Mouse (Mus musculus): ENCODE data around the gene Tedc2.

Gene Tedc2

DNA sequence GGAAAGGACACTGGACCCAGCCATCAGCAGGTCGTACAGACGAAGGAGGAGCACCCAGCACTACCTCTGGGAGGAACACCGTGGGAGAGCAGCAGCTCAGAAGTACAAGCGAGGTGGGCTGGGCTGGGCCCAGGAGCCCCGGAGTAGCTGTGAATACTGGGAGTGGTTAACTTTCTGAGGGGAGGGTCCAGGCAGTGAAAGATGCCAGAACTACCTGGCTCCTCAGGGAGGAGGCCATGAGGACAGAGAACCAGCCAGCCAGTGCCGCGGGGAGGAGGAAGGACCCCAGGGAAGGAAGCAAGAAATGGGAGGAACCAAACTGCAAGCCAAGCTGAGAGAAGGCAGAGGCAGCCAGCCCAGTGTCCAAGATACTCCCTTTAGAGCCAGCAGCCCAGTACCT is 7.3 kb upstream of the Tedc2 start:
- POLR2A ChIA-PET, result interaction anchor here in 2 of 4 experiments (0.6 to 17.7 kb wide), 20 partner anchors 5 to 199 kb away, joined by 3 to 211 read pairs (median 4); partner anchors contain the start of genes Amdhd2 (in 2 of the 2), Ccnf (in 2 of the 2) and Tedc2 (in 1 of the 2)
- CTCF ChIA-PET, result interaction anchor here in 3 of 4 experiments (0.5 to 0.6 kb wide), 3 partner anchors 24 to 205 kb away, joined by 3 to 7 read pairs (median 4); no protein-coding TSS in a partner anchor

DNA sequence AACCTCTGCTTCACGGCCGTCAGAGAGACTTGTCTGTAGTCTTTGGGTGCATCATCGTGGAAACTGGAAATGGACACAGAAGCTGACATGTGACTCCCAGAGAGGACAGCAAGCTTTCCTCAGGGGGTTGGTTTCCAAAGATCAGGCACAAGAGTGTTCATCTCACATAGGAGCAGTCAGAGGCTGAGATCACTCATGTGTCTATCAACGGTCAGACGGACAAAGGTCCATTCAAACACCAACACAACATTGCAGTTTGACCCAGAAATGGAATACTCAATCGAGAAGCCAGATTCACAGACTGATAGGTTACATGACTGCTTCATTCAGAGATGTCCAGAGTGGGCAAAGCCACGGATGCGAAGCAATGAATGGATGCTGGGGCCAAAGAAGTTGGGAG is 6.1 kb upstream of the Tedc2 start:
- ChIA-PET POLR2A (interaction anchor here in 2 of 4 experiments (0.9 to 12.4 kb wide), 7 partner anchors 10 to 57 kb away, joined by 4 to 342 read pairs (median 32); partner anchors contain the start of genes Ccnf (in 2 of the 2), Atp6v0c (in 1 of the 2), Ntn3 (in 1 of the 2) and Tbc1d24 (in 1 of the 2)), CTCF (interaction anchor here in 1 of 4 experiments (0.6 kb wide), 1 partner anchor 220 kb away, joined by 3 read pairs; no protein-coding TSS in a partner anchor)

DNA sequence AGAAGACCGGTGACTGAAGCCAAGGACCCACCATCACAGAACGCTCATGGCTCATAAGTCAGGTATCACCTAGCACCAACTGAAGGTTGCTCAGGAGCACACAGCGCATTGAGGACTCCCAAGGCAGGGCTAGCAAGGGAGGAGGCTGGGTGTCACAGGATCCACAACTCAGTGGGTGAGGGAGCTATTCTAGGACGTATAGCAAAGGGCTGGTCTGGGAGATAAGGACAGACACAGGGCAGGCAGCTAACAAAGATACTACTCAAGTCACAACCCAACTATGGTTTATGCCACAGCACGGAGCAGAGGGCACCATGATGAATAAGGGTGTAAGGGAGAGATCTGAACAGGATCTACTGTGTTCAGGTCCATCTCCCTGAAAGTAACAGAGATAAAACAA is 5.2 kb upstream of the Tedc2 start:
- CTCF ChIA-PET, result interaction anchor here in 1 of 4 experiments (1.2 kb wide), 1 partner anchor 53 kb away, joined by 4 read pairs; no protein-coding TSS in a partner anchor
- POLR2A ChIA-PET, result interaction anchor here in 3 of 4 experiments (0.5 to 12.4 kb wide), 14 partner anchors 11 to 302 kb away, joined by 3 to 342 read pairs (median 4); partner anchors contain the start of genes Atp6v0c (in 2 of the 3), Ccnf (in 2 of the 3), Ntn3 (in 1 of the 3) and Tbc1d24 (in 1 of the 3)

DNA sequence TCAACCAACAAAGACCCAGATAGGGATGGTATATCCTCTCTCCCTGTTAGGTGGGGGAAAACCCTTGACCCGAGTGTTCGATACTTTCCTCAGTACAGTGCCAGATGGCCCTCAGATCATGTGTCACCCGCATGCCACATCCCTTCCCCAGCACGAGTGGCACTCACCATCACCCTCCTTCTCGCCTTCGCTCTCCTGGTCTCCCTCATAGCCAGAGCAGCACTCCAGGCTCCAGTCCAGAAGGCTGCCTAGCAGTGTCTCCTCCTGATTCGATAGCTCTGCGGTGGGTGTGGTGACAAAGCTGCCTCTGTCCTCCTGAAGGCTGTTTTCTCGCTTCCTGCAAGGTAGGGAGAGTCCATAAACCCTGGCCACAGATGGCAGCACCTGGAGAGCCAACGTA is 4.1 kb upstream of the Tedc2 start:
- ChIA-PET POLR2A (interaction anchor here in 3 of 4 experiments (0.6 to 12.4 kb wide), 15 partner anchors 8 to 203 kb away, joined by 3 to 342 read pairs (median 32); partner anchors contain the start of genes Ccnf (in 3 of the 3), Ntn3 (in 2 of the 3), Amdhd2 (in 1 of the 3) and Atp6v0c (in 1 of the 3)), CTCF (interaction anchor here in 1 of 4 experiments (1.2 kb wide), 1 partner anchor 51 kb away, joined by 4 read pairs; no protein-coding TSS in a partner anchor)

DNA sequence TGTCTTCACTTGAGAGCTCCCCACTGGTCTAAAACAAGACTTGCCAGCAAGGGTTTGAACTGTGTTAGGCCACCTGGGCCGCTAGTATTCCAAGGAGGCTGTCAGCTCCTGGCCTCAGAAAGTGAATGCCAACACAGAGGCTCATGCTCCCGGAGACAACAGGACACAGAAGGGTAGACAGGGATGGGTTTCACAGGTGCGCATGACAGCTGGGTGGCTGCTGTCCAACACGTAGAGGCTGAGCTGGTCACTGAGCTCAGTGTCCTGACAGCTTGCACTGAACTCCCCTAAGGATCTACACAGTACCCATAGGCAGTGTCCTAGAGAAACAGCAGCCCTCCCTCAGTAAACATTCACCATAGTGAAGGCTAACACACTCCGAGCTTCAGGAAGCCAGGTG is 2.9 kb upstream of the Tedc2 start:
- POLR2A ChIA-PET, result interaction anchor here (0.7 to 12.4 kb wide), 27 partner anchors 8 to 304 kb away, joined by 3 to 342 read pairs (median 7); partner anchors contain the start of genes Ccnf (in 3 of the 4), Ntn3 (in 3 of the 4), Amdhd2 (in 2 of the 4) and Atp6v0c (in 1 of the 4)
- CTCF ChIA-PET, result interaction anchor here in 3 of 4 experiments (0.7 to 1.7 kb wide), 3 partner anchors 17 to 50 kb away, joined by 3 to 4 read pairs (median 3); no protein-coding TSS in a partner anchor

DNA sequence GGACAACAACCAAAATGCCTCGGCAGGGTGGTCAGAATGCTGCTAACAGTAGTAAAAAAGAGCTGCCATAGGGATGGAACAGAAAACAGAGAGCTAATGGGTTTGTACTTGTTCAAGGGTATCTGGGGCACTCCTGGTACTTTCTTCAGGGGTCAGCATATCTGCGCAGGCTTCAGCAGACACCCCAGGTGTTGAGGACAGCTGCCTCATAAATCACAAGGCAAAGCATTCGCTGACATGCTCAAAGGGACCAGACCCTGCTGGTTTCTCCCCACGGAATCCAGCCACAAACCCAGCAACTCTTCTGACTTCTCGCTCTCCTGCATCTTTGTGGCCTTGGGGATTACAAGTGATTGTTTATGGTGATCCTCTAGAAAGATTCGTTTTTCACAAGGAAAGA is 2.0 kb upstream of the Tedc2 start:
- POLR2A ChIA-PET, result interaction anchor here in 3 of 4 experiments (0.7 to 12.4 kb wide), 19 partner anchors 9 to 194 kb away, joined by 3 to 342 read pairs (median 12); partner anchors contain the start of genes Ccnf (in 3 of the 3), Ntn3 (in 3 of the 3), Amdhd2 (in 1 of the 3) and Atp6v0c (in 1 of the 3)
- CTCF ChIA-PET, result interaction anchor here in 2 of 4 experiments (0.7 to 1.7 kb wide), 2 partner anchors 16 to 26 kb away, joined by 3 to 4 read pairs; no protein-coding TSS in a partner anchor

DNA sequence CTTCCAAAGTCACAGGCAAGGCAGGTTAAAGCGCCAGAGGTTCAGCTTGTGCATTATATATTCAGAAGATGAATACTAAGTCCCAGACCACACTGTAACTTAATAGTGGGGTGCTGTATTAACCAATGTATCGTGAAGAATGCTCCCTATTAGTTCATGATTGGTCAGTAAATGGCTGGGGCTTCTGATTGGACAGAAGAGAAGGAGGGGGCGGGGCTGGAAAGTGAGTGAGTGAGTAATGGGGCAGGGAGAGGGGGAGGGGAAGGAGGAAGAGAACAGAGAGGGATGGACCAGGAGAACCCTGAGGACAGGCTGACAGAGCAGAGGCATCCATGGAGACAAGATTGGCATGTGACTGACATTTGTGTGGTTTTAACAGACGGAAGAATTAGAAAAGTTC is 3.8 kb downstream of the Tedc2 start:
- ChIA-PET CTCF (interaction anchor here in 3 of 4 experiments (0.5 to 0.6 kb wide), 3 partner anchors 27 to 65 kb away, joined by 3 read pairs; partner anchors contain the start of gene Ccnf (in 1 of the 3)), POLR2A (interaction anchor here in 3 of 4 experiments (0.6 to 12.4 kb wide), 17 partner anchors 9 to 311 kb away, joined by 3 to 342 read pairs (median 4); partner anchors contain the start of genes Ntn3 (in 2 of the 3), Tbc1d24 (in 2 of the 3), Amdhd2 (in 1 of the 3) and Ccnf (in 1 of the 3))

DNA sequence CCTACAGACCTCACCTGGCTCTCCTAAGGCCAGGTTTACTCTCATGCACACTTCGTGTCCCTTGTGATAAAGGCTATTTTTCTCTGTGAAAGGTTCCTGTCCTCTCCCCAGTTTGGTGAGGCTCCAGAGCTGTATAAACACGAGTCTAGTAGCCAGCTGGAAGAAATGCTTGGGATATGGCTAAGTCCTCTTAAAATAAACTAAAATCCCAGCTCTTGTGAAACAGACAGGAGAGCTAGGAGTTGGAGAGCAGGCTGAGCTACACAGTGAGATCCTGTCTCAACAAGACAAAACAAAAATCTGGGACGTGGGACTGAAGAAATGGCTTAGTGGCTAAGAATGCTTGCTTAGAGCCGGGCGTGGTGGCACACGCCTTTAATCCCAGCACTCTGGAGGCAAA is 7.5 kb downstream of the Tedc2 start:
- POLR2A ChIA-PET, result interaction anchor here in 2 of 4 experiments (0.9 to 18.4 kb wide), 10 partner anchors 8 to 405 kb away, joined by 3 to 342 read pairs (median 14); partner anchors contain the start of genes Atp6v0c (in 2 of the 2), Ccnf (in 2 of the 2), Amdhd2 (in 1 of the 2) and Tedc2 (in 1 of the 2)
- CTCF ChIA-PET, result interaction anchor here in 2 of 4 experiments (0.5 to 1.6 kb wide), 3 partner anchors 19 to 224 kb away, joined by 3 to 4 read pairs (median 4); no protein-coding TSS in a partner anchor

DNA sequence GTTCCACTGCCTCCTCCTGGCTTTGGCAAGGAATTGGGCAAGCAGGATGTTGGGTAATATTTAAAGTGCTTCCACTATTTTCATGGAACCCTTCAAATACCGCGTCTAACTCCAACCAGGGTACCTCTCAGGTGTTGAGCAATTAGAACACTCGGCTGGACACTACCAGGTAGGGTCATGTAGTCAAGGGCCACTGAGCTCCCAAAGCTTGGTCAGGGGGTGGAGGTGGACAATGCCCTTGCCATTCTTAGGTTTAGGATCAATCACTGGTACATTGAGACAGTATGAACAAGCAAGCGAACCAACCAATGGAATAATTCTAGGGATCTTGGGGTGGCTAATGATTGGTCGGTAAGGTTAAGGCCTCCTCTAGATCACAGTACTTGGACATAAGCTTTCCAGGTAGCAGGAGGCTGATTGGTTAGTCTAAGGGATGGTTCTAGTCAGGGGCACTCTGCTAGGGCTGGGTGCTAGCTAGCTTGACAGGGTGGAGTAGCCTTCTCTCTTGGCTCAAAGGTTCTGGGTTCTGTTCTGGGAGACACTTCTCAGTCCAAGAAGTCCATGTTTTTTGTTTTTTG is 8.1 kb downstream of the Tedc2 start:
- ChIA-PET CTCF (interaction anchor here in 3 of 4 experiments (0.5 to 1.6 kb wide), 3 partner anchors 19 to 225 kb away, joined by 3 to 6 read pairs (median 4); no protein-coding TSS in a partner anchor), POLR2A (interaction anchor here in 3 of 4 experiments (0.6 to 18.4 kb wide), 19 partner anchors 8 to 406 kb away, joined by 3 to 342 read pairs (median 9); partner anchors contain the start of genes Ccnf (in 3 of the 3), Tedc2 (in 2 of the 3), Amdhd2 (in 1 of the 3) and Atp6v0c (in 1 of the 3))

DNA sequence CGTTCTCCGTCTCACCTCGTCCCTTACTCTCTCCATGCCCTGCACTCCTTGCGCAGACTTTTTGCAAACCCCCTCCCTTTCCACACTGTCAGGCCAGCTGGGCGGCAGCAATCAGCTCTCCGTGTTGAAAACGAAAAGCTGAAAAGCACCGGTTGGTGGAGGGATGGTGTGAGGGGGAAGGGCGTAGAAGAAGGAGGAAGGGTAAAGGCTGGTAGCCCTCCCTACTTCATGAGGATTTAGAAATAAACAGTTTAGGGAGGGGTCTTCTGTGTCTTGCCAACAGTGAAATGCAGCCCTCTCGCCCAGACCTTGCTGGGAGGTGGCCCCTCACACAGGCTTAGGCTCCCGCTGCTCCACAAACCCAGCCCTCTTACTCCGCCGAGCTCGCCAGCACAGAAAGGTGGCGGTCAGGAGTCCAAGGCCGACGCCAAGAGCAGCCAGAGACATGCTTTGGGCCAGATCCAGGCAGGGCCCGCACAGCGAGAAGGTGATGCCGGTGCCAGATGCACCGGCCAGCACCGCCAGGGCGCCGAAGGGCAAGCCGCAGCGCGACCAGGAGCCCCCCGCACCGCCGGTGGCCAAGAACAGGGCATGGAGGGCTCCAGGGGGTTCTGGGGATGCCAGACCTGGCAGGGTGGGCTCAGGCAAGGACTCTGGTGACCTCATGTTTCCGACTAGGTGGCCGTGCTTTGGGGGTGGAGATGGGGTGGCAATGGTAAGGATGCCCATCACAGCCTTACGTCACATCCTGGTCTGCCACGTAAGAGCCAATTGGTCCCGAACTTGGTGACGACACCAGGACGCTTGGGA is 8.8 kb downstream of the Tedc2 start:
- ChIA-PET POLR2A (interaction anchor here in 3 of 4 experiments (0.6 to 18.4 kb wide), 28 partner anchors 8 to 316 kb away, joined by 3 to 342 read pairs (median 6); partner anchors contain the start of genes Ccnf (in 3 of the 3), Tedc2 (in 3 of the 3), Atp6v0c (in 2 of the 3) and Amdhd2 (in 1 of the 3)), CTCF (interaction anchor here in 3 of 4 experiments (0.5 to 1.6 kb wide), 4 partner anchors 9 to 164 kb away, joined by 4 to 7 read pairs (median 4); partner anchors contain the start of gene Tedc2 (in 1 of the 3))

DNA sequence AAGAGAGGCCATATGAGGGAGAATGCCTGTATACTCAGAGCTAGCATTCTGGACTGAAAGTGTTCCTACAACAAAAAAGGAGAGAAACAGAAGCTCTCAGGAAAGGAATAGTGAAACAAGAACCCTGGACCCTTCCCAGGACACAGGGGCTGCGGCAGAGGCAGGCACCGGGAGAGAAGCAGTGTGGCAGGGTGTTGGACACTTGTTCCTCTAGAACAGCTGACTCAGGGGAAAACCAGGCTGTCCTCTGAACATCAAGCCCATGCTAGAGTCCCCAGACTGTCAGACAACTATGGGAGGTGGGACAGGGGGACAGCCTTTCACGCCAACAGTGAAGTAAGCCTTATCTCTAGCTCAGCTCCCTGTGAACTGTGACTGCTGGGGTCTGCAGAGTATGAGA is 10.1 kb downstream of the Tedc2 start:
- POLR2A ChIA-PET, result interaction anchor here in 3 of 4 experiments (0.9 to 18.4 kb wide), 32 partner anchors 8 to 339 kb away, joined by 3 to 342 read pairs (median 6); partner anchors contain the start of genes Ccnf (in 3 of the 3), Tedc2 (in 3 of the 3), Amdhd2 (in 2 of the 3) and Atp6v0c (in 2 of the 3)
- CTCF ChIA-PET, result interaction anchor here in 1 of 4 experiments (0.5 to 0.7 kb wide), 2 partner anchors 58 to 141 kb away, joined by 3 to 4 read pairs; no protein-coding TSS in a partner anchor

DNA sequence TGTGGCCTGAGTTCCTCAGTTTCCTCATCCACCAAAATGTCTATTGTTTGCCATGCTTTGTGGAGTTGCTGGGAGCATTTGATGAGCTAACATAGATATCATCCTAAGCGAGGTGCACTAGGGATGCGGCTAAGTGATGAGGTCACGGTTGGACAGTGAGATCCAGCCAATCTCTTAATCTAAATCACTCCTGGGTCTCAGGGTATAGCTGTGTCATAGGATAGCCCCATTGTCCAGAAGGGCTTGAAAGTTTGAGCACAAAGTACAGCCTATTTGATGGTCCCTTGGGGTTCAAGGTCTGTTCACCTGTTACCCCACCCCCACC is 10.8 kb downstream of the Tedc2 start:
- ChIA-PET CTCF (interaction anchor here in 1 of 4 experiments (0.9 kb wide), 1 partner anchor 216 kb away, joined by 3 read pairs; no protein-coding TSS in a partner anchor), POLR2A (interaction anchor here (0.8 to 18.4 kb wide), 30 partner anchors 8 to 340 kb away, joined by 3 to 342 read pairs (median 4); partner anchors contain the start of genes Amdhd2 (in 3 of the 4), Atp6v0c (in 2 of the 4), Ccnf (in 2 of the 4) and Tedc2 (in 2 of the 4))

DNA sequence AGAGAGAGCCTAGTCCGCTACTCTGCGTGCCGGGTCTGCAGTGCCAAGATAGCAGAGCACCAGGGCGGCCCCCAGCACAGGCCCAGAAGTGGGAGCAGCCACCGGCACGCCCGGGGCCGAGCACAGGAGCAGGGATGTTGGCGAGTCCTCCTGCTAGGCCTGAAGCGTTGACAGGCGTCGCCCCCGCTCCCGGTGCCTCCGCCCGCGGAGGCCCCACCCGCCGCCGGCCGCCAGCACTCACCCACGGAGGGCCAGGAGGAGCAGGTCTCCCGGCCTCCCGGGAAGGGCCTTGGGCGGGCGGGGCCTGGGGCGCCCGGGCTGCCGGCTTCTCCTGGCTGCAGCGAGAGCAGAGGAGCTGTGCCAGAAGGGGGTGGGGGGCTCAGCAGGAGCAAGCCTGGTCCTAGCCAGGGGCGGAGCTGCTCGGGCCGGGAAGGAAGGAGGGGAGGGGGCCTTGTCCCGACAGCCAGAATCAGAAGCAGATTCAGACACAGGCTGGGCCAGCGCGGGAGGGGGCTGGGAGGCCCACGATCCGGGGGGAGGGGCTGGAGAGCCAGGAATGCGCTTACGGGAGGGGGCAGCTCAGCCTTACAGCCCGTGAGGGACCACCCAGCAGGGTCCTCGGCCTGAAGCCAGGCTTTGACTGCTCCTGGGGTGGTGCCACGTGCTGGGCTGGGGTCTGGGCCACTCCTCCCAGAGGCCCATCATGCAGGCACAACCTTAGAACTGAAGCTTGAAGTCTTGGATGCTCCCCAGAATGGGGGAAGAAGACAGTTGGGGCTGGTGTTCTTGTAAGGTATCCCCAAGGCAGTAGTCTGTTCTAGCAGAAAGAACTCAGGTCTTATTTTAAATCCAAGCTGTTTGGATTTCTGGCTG is 11.4 kb downstream of the Tedc2 start, which contains the start of gene Ntn3:
Gene Ntn3 (minus strand): TSS at position 489 of the 873 bp plus-strand sequence.
- ChIA-PET CTCF (interaction anchor here in 3 of 4 experiments (0.5 to 2.5 kb wide), 4 partner anchors 23 to 1598 kb away, joined by 3 to 6 read pairs (median 6); no protein-coding TSS in a partner anchor), POLR2A (interaction anchor here (0.5 to 18.4 kb wide), 34 partner anchors 8 to 341 kb away, joined by 3 to 342 read pairs (median 4); partner anchors contain the start of genes Amdhd2 (in 3 of the 4), Ccnf (in 3 of the 4), Atp6v0c (in 2 of the 4) and Tedc2 (in 2 of the 4))

DNA sequence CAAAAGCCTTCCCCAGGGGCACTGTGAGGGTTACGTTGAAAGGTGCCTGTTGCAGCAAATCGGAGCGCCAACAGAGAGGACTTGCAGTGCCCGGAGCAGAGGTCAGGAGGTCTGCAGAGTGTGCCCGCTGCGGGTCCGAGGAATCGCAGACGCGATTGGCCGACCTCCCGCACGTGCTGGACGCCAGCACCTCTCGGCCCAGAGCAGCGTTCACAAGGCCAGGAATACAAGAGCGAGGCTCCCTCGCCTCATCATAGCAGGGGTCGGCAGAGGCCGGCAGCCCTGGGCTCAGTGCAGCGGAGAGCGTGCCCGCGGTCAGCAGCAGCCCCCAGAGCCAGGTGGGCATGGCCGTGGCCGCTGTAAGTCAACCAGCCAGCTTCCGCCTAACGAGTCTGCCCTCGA is 12.0 kb downstream of the Tedc2 start:
- ChIA-PET CTCF (interaction anchor here in 3 of 4 experiments (0.5 to 2.5 kb wide), 3 partner anchors 23 to 1599 kb away, joined by 5 to 6 read pairs (median 6); no protein-coding TSS in a partner anchor), POLR2A (interaction anchor here (0.5 to 18.4 kb wide), 24 partner anchors 7 to 319 kb away, joined by 3 to 342 read pairs (median 9); partner anchors contain the start of genes Ccnf (in 3 of the 4), Tedc2 (in 3 of the 4), Amdhd2 (in 2 of the 4) and Atp6v0c (in 1 of the 4))

All from embryonic stem cell, embryonic (primary cell).